Mouse (Mus musculus) myocyte (in vitro differentiated cells): ENCODE results near the gene Gm17268.

Experiments
- E2F4 ChIP-seq: IDR thresholded peaks from one replicate; pipeline ENCODE4 v1.6.1; 2011; ENCODE audit warnings: mild to moderate bottlenecking, control low read depth, moderate library complexity; ENCODE audit not compliant: insufficient read depth
- POLR2A ChIP-seq: IDR thresholded peaks from one replicate; pipeline ENCODE4 v1.6.1; 2011; ENCODE audit warnings: low read depth, mild to moderate bottlenecking, control low read depth, moderate library complexity; ENCODE audit not compliant: insufficient read length
- REST ChIP-seq: IDR thresholded peaks from one replicate; pipeline ENCODE4 v1.6.1; 2011; ENCODE audit warnings: mild to moderate bottlenecking, control low read depth, moderate library complexity; ENCODE audit not compliant: insufficient read depth, insufficient read length
- USF1 ChIP-seq: IDR thresholded peaks from one replicate; pipeline ENCODE4 v1.6.1; 2011; ENCODE audit warnings: low read depth, mild to moderate bottlenecking, control low read depth, moderate library complexity

- no peak for TF ChIP-seq POLR2A
- TF ChIP-seq E2F4 = no peak
- no peak for TF ChIP-seq USF1
- no peak for TF ChIP-seq REST
Measured at GRCm38 (mm10) chr11:82041671-82042080, 3.3 kb upstream of the Gm17268 start.
